Mouse (Mus musculus) MEL (cell line): ENCODE results near the gene Zkscan3. TPM values are rescaled to one million over a fixed set of nuclear protein-coding genes. Genes with fewer than 3 reads are reported as not detected.

ENCODE experiments used
- DNase-seq: peaks from one replicate; pipeline ENCODE4 v3.0.0; 2011; ENCODE audit warnings: low read depth, low spot score
- H3K27ac ChIP-seq: 2 replicates; pipeline ENCODE4 v1.5.1; 2012; ENCODE audit warnings: low read depth, mild to moderate bottlenecking, control low read depth, low read length, moderate library complexity; ENCODE audit not compliant: control insufficient read depth
- H3K27me3 ChIP-seq, 2 experiments: fragments of 150-350 bp in 1 of 2; sonication (generic) in 1 of 2; 2 replicates each; pipeline ENCODE4 v1.6.1; 2012; ENCODE audit warnings: low read length in 2 of 2, mild to moderate bottlenecking in 2 of 2, improper control_type of control experiment in 1 of 2, moderate library complexity in 1 of 2; ENCODE audit not compliant: insufficient read depth in 2 of 2, control insufficient read depth in 1 of 2
- H3K36me3 ChIP-seq, 2 experiments: 2 replicates each; pipeline ENCODE4 v1.6.1; 2012 to 2014; ENCODE audit warnings: low read length in 2 of 2, improper control_type of control experiment in 1 of 2, inconsistent platforms in 1 of 2, mild to moderate bottlenecking in 1 of 2; ENCODE audit not compliant: insufficient read depth in 2 of 2, control insufficient read depth in 1 of 2
- H3K4me1 ChIP-seq, 2 experiments: fragments of 150-350 bp in 1 of 2; sonication (generic) in 1 of 2; 2 replicates each; pipeline ENCODE4 v1.6.1; 2012; ENCODE audit warnings: low read length in 2 of 2, improper control_type of control experiment in 1 of 2, mild to moderate bottlenecking in 1 of 2; ENCODE audit not compliant: insufficient read depth in 2 of 2, control insufficient read depth in 1 of 2
- H3K4me3 ChIP-seq, 2 experiments: fragments of 150-350 bp in 1 of 2; sonication (generic) in 1 of 2; 2 replicates each; pipeline ENCODE4 v1.5.1; 2012; ENCODE audit warnings: low read depth in 2 of 2, low read length in 2 of 2, mild to moderate bottlenecking in 2 of 2, moderate library complexity in 2 of 2, control low read depth in 1 of 2, improper control_type of control experiment in 1 of 2; ENCODE audit not compliant: control insufficient read depth in 1 of 2, insufficient read depth in 1 of 2
- H3K79me2 ChIP-seq: 2 replicates; pipeline ENCODE4 v1.6.1; 2012; ENCODE audit warnings: mild to moderate bottlenecking, low read length, moderate library complexity; ENCODE audit not compliant: control insufficient read depth, poor library complexity, insufficient read depth
- H3K9ac ChIP-seq: 2 replicates; pipeline ENCODE4 v1.6.1; 2012; ENCODE audit warnings: low read depth, mild to moderate bottlenecking, control low read depth, low read length, moderate library complexity; ENCODE audit not compliant: control insufficient read depth, poor library complexity, severe bottlenecking
- H3K9me3 ChIP-seq: fragments of 150-350 bp; sonication (generic); replicated peaks from 2 replicates; pipeline ENCODE4 v1.6.1; 2012; ENCODE audit warnings: mild to moderate bottlenecking, low read length, improper control_type of control experiment, moderate library complexity; ENCODE audit not compliant: insufficient read depth
- BHLHE40 ChIP-seq: IDR thresholded peaks from 2 replicates; pipeline ENCODE4 v1.6.1; 2012; ENCODE audit warnings: low read depth, mild to moderate bottlenecking, inconsistent platforms, low read length, improper control_type of control experiment, borderline replicate concordance
- CHD1 ChIP-seq: IDR thresholded peaks from 2 replicates; pipeline ENCODE4 v1.6.1; 2012; ENCODE audit warnings: low read depth, mild to moderate bottlenecking, inconsistent platforms, low read length, improper control_type of control experiment
- CHD2 ChIP-seq: IDR thresholded peaks from 2 replicates; pipeline ENCODE4 v1.6.1; 2011; ENCODE audit warnings: low read length, improper control_type of control experiment
- E2F4 ChIP-seq: IDR thresholded peaks from 2 replicates; pipeline ENCODE4 v1.6.1; 2011; ENCODE audit warnings: low read depth, low read length, improper control_type of control experiment, borderline replicate concordance
- ELF1 ChIP-seq: IDR thresholded peaks from 2 replicates; pipeline ENCODE4 v1.6.1; 2014; ENCODE audit warnings: low read depth, mild to moderate bottlenecking, inconsistent platforms, low read length, improper control_type of control experiment, moderate library complexity
- ETS1 ChIP-seq: IDR thresholded peaks from 2 replicates; pipeline ENCODE4 v1.6.1; 2012; ENCODE audit warnings: low read depth, mild to moderate bottlenecking, inconsistent platforms, low read length, improper control_type of control experiment, moderate library complexity
- GABPA ChIP-seq: IDR thresholded peaks from 2 replicates; pipeline ENCODE4 v1.6.1; 2012; ENCODE audit warnings: low read depth, mild to moderate bottlenecking, inconsistent platforms, low read length, improper control_type of control experiment, moderate library complexity
- HCFC1 ChIP-seq: IDR thresholded peaks from 2 replicates; pipeline ENCODE4 v1.6.1; 2012; ENCODE audit warnings: low read depth, mild to moderate bottlenecking, inconsistent platforms, low read length, improper control_type of control experiment, moderate library complexity
- MAZ ChIP-seq: IDR thresholded peaks from 2 replicates; pipeline ENCODE4 v1.6.1; 2012; ENCODE audit warnings: low read depth, mild to moderate bottlenecking, inconsistent platforms, low read length, improper control_type of control experiment
- MYB ChIP-seq: IDR thresholded peaks from 2 replicates; pipeline ENCODE4 v1.6.1; 2011; ENCODE audit warnings: mild to moderate bottlenecking, low read depth, low read length, improper control_type of control experiment
- NELFE ChIP-seq: IDR thresholded peaks from 2 replicates; pipeline ENCODE4 v1.6.1; 2011; ENCODE audit warnings: low read depth, low read length, improper control_type of control experiment
- NRF1 ChIP-seq: IDR thresholded peaks from 2 replicates; pipeline ENCODE4 v1.6.1; 2014; ENCODE audit warnings: low read depth, mild to moderate bottlenecking, inconsistent platforms, low read length, improper control_type of control experiment, moderate library complexity; ENCODE audit not compliant: poor library complexity, insufficient read depth, severe bottlenecking
- POLR2AphosphoS2 ChIP-seq: IDR thresholded peaks from 2 replicates; pipeline ENCODE4 v1.6.1; 2011; ENCODE audit warnings: low read length, improper control_type of control experiment
- POLR2AphosphoS5 ChIP-seq: IDR thresholded peaks from 2 replicates; pipeline ENCODE4 v1.6.1; 2012; ENCODE audit warnings: low read depth, borderline replicate concordance, mild to moderate bottlenecking, inconsistent platforms, low read length, moderate library complexity, mixed read lengths
- RAD21 ChIP-seq: IDR thresholded peaks from 2 replicates; pipeline ENCODE4 v1.6.1; 2011; ENCODE audit warnings: mild to moderate bottlenecking, low read depth, low read length, improper control_type of control experiment
- SIN3A ChIP-seq: IDR thresholded peaks from 2 replicates; pipeline ENCODE4 v1.6.1; 2012; ENCODE audit warnings: low read length, improper control_type of control experiment, inconsistent platforms
- SMC3 ChIP-seq: IDR thresholded peaks from 2 replicates; pipeline ENCODE4 v1.6.1; 2011; ENCODE audit warnings: low read depth, low read length, improper control_type of control experiment
- TCF12 ChIP-seq: IDR thresholded peaks from 2 replicates; pipeline ENCODE4 v1.6.1; 2014; ENCODE audit warnings: low read depth, mild to moderate bottlenecking, inconsistent platforms, low read length, improper control_type of control experiment, moderate library complexity
- ZC3H11A ChIP-seq: IDR thresholded peaks from 2 replicates; pipeline ENCODE4 v1.6.1; 2012; ENCODE audit warnings: low read depth, mild to moderate bottlenecking, inconsistent platforms, low read length, improper control_type of control experiment
- polyA plus RNA-seq, 2 experiments: library from polyadenylated mRNA; stranded (reverse) in 1 of 2; unstranded in 1 of 2; fragments of >175 nt in 1 of 2; fragments of >200 nt in 1 of 2; gene quantifications; 2 replicates each; pipeline versions ENCODE4 v1.2.1 to v1.2.4; 2012; ENCODE audit warnings: low replicate concordance in 2 of 2, low read depth in 1 of 2; ENCODE audit not compliant: insufficient read length in 2 of 2, insufficient read depth in 1 of 2, missing spikeins in 1 of 2
- total RNA-seq: library from RNA; depleted of rRNA; stranded (reverse); fragments of 300-350 nt; gene quantifications from 2 replicates; pipeline ENCODE4 v1.2.3, GENCODE M21; 2012

The Zkscan3 gene
- total and polyA plus RNA-seq, 3 experiments: 17.1 to 17.8 TPM; not detected in 1

DNA sequence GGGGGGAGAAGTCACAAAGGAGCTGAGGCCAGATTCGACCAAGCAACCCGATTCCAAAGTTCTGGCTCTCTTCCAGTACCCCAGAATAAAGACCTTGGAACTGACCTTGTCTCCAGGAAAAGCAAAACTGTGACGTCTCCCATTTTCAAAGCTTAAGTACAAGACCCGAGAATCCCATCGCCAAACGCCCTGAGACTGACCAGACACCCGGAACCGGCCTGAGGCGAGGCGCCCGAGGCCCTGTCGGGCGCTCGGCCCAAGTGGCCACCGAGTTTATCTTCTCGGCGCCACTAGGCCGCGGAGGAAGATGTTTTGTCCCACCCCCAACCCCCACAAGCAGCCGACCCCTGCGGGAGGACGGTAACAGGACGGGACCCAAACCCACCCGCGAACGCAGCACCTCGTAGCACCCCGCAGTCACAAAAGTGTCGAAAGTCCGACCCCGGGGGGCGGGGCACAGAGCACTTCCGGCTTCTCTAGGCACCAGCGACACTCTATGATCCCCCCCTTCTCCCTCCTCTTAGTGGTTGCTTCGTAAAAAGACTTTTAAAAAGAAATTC lies at the start of gene Zkscan3 (continued):
- TF ChIP-seq ETS1 (0 out of 2 replicates have a peak, but pooled peaks have one; percentile 31), POLR2AphosphoS5 (no peak), GABPA (no peak; the same call in 1 of the 2 replicates)

DNA sequence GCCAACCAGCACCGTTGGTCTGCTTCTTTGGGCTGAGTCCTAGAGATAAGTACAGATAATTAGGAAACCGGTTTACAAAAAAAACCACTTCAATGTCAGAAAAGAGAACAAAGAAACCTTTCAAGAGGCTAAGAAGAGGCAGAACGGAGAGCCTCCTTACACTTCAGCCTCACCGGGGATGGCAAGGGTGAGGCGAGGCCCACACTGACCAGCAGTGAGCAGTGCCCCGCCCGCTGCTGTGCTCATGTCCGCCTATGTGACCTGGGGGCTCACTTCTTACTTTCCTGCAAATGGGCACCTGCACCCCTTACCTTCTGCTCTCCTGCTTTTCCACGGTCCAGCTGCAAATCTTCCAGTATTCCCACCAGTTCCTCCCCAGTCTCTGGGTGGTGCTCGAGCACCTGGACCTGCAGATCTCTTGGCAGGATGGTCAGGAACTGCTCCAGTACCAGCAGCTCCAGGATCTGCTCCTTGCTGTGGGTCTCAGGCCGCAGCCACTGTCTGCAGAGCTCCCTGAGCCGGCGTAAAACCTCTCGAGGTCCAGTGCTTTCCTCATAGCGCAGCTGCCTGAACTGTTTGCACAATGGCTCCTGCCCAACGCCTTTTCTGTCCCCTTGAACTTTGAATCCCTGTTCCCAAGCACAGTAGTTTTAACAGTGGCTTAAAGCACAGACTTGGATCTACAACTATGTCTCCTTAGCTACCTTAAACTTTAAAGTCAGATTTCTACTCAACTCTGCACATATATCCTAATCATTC lies 45.5 kb upstream of the Zkscan3 start:
- Histone ChIP-seq H3K79me2 (peaks cover 2% of the 10 kb centered on the region), H3K9me3 (no peaks in the 10 kb centered on the region), H3K4me3 (no peak overlapping the region), H3K4me1 (peaks cover 3 to 6% of the 10 kb centered on the region in 2 experiments; a peak in 2 of 4 replicates), H3K27ac (no peak overlapping the region), H3K27me3 (no peaks in the 10 kb centered on the region), H3K36me3 (peaks cover 3 to 4% of the 10 kb centered on the region in 2 experiments; a peak in 1 of 4 replicates), H3K9ac (no peak overlapping the region)
- no peak for DNase-seq
- TF ChIP-seq MYB (no peak), POLR2AphosphoS2 (no peak), ELF1 (no peak), E2F4 (no peak), CHD1 (no peak), CHD2 (no peak), NRF1 (no peak), ZC3H11A (no peak), MAZ (no peak), RAD21 (no peak), SMC3 (no peak), TCF12 (no peak), BHLHE40 (no peak), NELFE (no peak), HCFC1 (no peak), ETS1 (no peak), GABPA (no peak), SIN3A (no peak)
